Mouse (Mus musculus) cerebellum, adult 11 months (tissue): ENCODE data around the gene Cdc37.
"Not testable (repeated sequence)": the region's sequence is repeated elsewhere in the genome, so short reads cannot be mapped to it uniquely, and the experiment has no call there.

Source experiments
- DNase-seq: peaks from one replicate; pipeline ENCODE4 v3.0.0; 2022

Cdc37 gene

DNA sequence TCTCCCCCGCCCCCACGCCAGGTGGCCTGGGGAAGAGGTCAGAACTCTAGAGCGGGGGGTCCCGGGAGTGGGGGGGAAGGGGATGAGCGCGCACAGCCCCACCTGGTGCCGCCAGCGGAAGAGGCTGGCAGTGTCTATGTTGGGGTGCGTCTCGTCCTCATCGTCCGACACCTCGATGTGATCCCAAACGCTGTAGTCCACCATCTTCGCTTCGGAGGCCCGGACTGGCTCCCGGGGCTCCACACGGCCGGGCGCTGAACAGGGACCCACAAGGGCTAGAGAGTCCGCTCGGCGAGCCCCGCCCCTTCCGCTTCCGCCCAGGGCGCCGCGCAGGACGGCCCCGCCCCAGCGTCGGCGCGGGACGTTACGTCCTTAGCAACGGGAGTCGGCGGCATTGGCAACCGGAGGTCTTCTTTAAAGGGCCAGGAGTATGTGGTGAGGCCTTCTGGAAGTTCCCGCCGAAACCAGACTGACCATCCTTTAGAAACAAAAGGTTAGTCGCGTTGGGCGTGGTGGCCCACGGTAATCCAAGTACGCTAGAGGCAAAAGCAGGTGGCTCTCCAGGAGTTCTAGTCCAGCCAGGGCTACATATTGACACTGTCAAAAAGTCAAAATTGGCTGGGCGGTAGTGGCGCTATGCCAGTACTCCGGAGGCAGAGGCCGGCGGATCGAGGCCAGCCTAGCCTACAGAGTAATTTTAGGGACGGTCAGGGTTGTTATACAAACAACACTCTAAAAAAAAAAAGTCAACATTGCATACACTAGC lies at the start of gene Cdc37:
Gene Cdc37, minus strand, starts transcription at position 329 of the 766 bp plus-strand sequence.
- peak; percentile 93 for DNase-seq

DNA sequence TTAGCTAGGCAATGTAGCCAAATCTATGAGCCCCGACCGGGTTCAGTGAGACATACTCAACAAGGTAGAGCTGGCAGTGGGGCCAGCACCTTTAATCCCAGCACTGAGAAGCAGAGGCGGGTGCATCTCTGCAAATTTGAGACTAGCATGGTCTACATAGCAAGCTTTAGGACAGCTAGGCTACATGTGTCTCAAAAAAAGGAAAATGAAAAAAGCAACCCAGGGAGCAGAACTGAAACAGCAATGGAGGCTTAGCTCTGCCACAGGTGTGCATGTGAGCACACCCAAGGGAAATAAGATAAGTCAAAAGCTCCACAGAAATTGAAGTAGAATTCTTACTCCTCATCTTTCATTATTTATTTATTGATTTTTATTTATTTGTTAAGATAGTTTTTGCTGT lies 49.2 kb upstream of the Cdc37 start:
- no peak for DNase-seq

DNA sequence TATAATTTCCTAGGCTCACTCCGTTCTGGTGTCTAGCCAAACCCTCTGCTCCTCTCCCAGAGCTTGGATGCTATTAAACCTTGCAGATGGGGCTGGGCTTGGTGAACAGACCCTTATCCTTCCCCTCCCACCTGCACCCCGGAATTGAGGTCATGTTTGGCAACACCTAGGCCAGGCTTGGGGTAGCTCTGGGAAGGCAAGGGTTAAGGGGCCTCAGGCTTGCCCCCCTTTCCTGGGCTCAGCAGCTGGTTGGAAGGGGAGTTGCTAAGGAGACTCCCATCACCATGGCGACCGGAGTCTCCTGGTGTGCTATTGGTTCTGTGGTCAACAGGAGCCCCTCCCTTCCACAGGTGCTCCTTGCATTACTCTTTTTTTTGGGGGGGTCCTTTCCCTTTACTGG lies 48.2 kb upstream of the Cdc37 start:
- no peak for DNase-seq

DNA sequence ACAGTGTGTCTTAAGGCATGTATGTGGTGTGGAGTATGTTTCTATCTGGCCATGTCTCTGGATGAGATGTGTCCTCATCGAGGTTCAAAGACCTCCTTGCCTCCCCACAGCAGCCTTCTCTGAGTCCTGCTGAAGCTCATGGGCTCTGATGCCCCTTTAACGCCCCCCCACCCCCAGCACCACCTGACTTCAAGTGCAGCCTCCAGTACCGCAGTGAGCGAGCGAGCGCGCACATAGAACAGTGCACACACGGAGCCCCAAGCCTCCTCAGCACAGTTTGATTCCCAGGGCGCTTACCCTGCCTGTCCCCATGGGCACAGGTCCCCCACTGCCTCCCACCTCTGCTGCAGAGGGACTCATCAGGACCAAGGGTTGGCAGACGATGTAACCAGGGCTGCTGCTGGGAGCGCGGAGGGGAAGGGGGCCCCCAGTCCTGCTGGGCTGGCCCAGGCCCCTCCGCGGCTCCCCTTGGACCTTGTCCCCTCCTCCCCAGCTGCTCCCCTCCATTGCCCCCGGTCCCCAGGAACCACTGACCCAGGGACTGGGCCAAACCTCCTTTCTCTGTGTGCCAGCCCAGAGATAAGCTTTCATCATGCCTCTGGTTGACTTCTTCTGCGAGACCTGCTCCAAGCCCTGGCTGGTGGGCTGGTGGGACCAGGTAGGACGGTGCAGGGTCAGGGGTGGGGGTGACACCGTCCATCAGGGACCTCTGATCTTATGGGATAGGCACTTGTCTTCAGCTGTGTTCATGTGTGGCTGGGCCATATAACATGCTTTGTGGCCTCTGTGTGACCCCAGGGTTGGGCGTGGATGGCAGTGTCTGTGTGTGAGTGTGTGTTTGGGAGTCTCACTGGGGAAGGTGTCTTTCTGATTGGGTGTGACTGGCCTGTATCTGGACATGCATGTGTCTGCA lies 47.0 kb upstream of the Cdc37 start:
- peak; percentile 62 for DNase-seq

DNA sequence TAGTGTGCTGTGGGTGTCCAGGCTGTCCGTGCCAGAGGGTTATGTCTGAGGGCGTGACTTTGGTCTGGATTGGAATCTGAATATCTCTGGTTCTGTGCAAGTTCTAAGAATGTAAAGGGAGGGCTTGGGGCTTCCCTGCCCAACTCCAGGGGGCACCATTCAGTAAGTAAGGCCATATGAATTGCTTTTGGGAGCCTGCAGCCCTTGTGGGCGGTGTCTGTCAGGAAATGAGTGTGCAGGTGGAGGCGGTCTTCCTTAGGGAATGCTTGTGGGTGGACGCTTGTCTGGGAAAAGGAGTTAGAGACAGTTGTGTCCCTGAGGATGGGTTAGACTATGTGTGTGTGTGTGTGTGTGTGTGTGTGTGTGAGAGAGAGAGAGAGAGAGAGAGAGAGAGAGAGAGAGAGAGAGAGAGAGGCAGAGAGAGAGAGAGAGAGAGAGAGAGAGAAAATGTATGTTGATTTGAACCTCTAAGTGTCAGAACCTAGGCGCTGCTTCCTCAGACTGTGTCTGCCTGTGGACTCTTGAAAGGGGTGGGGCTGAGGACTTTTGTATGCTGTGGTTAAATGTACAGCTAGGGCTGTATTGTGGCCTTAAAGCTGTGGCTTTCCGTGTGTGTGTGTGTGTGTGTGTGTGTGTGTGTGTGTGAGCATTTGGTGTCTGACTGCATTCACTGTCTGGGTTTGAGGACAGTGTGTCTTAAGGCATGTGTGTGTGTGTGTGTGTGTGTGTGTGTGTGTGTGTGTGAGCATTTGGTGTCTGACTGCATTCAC lies 46.1 kb upstream of the Cdc37 start:
- DNase-seq = not testable (repeated sequence)

DNA sequence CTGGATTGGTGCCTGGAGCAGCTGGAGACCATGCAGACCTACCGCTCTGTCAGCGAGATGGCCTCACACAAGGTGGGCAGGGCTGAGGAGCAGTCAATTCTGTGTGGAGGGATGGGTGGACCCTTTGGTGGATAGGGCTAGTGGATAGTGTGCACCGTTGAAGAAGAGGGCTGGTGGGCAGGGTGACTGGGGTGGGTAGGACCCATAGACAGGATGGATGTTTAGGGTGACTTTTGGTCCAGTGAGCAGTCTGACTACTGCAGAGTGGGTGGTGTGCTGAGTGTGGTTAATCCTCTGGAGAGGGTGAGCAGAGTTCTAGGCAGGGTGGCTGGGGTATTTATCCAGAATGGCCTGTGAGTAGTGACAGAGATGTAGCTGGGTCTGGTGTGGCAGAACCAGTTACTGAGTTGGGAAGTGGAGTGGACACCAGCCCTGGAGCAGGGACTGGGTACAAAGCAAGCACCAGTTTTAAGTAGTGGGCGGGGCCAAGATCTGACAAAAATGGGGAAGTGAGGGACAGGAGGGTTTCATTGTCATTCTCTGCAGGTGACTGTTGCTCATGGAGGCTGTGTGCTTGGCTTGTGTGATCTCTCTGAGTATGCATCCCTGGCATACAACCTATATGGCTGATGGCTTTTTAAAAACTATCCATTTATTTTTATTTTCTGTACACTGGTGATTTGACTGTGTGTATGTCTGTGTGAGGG lies 45.2 kb upstream of the Cdc37 start:
- DNase-seq = no peak

DNA sequence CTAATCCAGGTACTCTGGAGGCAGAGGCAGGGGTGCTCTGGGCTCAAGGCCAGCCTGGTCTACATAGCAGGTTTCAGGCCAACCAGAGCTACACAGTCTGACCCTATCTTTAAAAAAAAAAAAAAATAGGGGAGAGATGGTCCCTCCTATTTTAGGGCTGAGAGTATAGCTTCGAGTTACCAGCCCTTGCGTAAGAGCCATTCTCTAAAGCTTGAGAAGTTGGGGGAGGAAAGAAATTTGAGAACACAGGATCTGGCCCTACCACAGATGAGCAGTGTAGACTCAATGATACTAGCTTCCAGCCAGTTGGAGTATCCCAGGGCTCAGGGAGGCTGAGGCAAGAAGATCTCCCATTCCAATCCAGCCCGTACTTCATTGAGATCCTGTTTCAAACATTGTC lies 44.0 kb upstream of the Cdc37 start:
- no peak for DNase-seq

DNA sequence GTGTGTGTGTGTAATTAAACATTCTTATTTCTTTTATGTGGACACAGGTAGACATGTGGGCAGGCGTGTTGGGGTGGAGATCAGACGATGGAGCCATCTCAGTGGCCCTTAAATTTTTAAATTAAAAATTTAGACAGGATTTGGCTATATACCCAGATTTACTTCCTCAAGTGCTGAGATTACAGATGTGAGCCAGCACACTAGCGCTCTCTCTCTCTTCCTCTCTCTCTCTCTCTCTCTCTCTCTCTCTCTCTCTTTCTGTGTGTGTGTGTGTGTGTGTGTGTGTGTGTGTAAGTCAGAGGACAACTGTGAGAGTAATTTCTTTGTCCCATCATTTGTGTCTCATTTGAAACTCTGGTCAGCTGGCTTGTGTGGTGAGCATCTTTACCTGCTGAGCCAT lies 40.9 kb upstream of the Cdc37 start:
- DNase-seq = no peak

DNA sequence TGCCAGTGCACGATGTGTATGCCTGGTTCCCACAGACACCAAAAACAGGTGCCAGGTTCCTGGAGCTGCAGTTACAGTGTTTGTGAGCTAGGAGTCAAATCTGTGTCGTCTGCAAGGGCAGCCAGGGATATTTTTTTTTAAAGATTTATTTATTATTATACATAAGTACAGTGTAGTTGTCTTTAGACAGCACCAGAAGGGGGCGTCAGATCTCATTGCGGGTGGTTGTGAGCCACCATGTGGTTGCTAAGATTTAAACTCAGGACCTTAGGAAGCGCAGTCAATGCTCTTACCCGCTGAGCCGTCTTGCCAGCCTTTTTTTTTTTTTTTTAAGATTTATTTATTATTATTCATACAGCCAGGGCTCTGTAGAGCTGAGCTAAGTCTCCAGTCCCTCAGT lies 40.1 kb upstream of the Cdc37 start:
- no peak for DNase-seq

DNA sequence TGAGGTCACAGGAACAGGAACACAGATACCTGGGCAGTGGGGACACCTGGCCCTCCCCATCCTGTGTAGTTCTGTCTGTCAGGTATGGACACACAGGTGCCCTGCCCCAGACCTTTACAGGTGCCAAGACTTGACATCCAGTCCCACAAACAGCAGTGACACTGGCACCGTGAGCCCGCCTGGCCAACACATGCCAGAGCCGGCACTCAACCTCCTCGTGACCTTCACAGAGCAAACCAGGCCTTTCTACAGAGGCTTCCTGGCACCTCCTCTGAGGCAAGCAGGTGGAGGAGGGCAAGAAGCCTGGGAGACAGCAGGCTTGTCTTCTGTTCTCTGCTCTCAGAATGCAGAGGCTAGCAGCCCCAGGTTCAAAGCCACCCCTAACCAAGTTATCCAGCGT lies 35.7 kb upstream of the Cdc37 start:
- no peak for DNase-seq

DNA sequence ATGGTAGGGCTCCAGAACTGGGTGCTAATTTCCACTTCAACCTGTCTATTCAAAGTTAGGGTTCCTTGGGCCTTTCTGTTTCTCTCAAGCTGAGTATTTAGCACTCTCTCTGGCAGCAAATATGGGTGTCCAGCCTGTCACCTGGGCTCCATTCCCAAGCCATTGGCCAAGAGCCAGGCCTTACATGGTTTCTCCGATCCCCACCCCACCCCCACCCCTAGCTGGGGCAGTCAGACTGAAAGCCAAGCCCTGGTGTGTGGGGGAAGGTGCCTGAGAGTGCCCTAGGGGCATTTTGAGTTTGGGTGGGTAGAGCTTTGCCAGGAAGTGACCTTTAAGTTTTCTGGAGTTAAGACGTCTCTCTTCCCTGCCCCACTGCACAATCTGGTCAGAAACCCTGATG lies 35.0 kb upstream of the Cdc37 start:
- DNase-seq = peak; percentile 51

DNA sequence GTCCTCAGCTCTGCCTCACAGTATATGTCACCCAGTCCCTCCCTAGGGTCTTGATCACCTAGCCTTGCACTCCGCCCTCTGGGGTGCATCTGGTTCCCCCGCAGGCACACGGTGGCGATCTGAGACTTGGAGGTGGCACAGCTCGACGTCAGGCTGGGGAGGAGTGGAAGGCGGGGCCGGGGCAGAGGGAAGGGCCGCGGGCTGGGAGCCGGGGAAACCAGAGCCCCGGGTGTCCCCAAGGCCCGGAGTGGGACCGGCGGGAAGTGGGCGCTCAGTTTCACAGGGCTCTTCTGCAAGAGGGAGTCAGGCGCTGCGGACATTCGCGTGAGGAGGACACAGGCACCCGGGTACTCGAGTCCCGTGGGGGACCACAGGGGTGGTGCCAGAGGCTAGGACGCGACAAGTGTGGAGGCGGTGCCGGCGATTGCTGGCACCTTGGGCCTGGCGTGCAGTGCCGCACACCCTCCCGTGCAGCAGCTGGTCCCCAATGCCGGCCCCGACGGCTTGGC lies 34.2 kb upstream of the Cdc37 start:
- no peak for DNase-seq

DNA sequence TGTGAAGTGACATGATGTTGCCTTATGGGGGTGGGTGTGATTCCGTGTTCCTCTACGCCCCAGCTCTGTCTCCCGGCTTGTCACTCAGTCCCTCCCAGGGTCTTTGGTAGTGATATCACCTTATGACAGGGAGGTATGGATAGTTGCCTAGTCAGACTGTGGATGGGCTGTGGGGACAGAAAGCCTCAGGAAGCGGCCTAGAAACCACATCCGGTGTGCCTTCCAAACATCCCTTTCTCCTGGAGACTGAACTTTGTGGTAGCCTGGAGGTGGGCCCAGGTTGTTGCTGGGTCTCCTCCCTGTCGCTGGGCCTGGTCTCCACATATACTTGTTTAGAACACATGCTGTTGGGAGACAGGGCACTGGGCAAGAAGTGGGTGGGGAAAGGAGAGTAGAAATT lies 33.6 kb upstream of the Cdc37 start:
- DNase-seq = no peak

DNA sequence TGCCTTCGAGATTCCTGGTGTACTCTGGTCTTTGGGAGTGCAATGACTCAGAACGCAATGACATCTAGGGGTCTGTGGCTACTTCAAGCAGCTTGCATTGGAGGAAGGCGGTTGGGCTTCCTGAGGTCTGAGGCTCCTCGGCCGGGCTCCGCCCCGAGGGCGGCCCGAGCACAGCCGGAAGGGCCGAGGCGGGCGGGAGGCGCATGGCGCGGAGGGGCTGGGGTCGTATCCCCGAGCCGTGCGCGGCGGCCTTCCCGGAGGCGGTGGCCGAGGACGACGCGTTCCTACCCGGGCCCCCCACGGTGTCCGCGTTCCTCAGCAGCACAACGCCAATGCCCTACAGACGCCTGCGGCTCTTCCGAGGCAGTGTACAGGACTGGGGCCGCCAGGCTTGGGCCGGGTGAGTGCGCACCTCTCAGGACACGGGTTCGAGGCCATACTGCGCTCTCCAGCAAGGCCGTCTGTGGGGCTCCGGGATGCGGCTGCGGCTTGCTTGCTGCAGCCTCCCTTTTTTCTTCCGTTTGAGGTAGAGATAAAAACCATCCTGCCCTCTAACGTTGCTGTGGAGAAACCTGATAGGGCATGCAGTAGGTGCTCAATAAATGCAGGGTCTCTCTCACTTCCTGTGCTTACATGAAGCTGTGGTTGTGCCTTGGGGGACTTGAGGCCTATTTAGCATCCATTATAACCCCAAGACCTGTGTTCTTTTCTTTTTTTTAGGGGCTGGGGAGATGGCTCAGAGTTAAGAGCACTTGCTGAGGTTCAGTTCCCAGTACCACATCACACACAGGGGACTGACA lies 31.8 kb upstream of the Cdc37 start:
- DNase-seq = no peak

DNA sequence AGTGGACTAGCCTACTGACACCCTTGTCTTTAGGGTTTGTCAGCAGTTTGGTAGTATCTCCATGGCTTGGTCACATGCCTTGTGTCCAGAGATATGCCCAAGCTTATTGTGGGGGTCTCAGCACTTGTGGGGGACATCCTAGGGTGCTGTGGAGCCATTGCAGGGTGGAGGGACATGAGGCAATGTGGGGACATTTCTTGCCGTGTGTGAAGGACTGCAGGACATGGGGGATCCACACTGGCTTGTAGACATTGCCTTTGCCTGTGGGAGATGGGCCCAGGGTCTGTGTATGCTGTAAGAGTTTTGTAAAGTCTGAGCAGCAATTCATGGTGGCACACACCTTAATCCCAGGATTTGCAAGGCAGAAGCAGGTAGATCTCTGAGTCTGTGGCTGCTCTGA lies 31.1 kb upstream of the Cdc37 start:
- no peak for DNase-seq

DNA sequence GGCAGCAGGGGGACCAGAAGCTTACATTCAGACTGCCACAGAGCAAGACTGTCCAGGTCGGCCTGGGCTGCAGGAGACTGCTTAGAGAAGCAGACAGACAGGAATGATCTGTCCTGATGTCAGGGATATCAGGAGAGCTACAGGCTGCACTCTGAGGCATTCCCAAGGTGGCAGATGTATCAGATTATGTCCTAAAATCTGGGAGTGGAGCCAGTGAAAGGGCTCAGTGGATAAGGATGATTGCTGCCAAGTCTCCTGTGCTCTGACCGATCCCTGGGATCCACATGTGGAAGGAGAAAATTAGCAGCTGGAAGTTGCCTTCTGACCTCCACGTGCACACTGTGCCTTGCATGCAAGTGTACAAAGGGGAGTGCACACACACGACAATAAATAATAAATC lies 30.6 kb upstream of the Cdc37 start:
- DNase-seq = no peak

DNA sequence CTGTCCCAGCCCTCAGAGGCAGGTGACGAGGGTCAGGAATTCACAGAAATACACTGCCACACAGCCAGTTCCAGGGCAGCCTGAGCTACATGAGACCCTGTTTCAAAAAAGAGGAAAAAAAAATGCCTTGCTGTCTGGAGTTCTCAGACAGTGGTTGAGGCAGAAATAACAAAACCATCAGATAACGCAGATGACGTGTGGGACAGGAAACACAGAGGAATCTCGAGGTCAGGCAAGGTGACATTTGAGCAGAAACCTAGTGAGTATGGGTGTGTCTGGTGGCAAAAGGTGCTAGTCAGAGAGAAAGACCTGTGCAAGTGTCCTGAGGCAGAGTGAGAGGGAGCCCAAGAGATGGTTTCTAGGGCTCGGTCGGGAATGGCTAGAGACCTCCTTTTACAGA lies 22.6 kb upstream of the Cdc37 start:
- DNase-seq = no peak

DNA sequence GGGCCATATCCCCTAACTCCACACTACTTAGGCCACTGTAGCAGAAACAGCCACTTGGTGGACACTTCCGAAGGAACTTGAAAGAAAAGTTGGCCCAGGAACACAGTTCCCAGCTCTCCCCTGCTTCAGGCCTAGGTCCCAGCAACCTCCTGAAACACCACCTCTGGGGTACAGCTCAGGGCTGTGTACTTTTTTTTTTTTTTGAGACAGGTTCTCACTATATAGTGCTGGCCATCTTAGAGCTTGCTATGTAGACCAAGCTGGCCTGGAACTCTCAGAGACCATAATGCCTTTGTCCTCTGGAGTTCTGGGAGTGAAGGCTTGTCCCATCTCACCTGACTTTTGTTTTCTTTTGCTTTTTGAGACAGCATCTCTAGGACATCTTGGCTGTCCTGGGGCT lies 19.4 kb upstream of the Cdc37 start:
- no peak for DNase-seq

DNA sequence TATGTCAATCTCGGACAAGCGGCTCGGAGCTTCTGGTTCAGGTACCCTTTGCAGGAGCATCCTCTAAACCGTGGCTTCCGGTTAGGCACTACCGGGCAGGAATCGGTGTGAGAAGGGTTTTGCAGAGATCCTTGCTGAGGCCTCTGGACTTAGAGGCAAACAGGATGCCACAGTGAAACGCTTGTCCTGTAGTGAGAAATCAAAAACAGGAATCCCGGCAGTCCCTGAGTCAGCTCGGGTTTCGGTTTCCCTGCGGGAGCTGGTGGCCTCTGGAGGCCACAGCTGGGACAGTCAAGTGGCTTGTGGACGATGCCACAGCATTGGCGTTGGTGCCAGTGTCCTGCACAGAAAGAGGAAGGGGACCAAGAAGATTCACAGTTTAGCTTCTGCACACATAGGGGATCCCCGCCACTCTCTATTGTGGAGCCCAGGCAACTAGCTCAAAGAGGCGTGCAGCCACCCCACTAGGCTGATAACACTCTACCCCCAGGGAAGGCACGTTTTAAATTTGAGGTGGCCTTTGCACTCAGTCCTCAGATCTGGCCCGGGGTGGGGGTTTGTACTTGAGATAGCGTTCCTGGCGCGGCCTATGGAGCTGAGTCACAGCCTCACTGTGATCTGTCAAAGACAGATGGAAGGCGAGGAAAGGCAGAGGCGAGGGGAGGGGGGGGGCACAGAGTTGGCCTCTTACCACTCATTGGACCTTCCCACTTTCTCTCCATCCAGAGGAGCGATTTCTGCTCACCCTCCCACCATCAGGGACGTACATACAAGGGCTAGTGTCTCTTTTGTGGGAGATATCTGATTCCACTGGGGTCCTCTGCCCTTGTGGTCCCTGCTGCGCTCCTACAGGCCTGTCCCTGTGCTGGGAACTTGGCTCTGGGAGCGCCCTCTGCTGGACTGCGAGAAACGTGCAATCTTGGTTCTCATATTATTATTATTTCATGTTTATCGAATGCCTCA lies 18.7 kb upstream of the Cdc37 start:
- peak; percentile 49 for DNase-seq
